Mouse (Mus musculus) liver, postnatal 0 days (tissue): ENCODE measurements around the gene Mks1. TPM values are rescaled to one million over a fixed set of nuclear protein-coding genes. Genes with fewer than 3 reads are reported as not detected.

Experiments
- ATAC-seq: fragments of 200-750 bp; cut with Nextera tagmentation; 2 replicates; pipeline ENCODE4 v1.8.0; 2017; ENCODE audit warnings: mild to moderate bottlenecking, moderate library complexity
- DNase-seq: peaks from one replicate; pipeline ENCODE4 v3.0.0-alpha.2; 2016
- H3K27ac ChIP-seq: fragments of 300-500 bp; sonication (generic); 2 replicates; pipeline ENCODE4 v1.5.1; 2014; ENCODE audit warnings: antibody characterized with exemption, moderate library complexity, mild to moderate bottlenecking, low read depth
- H3K27me3 ChIP-seq: fragments of 300-500 bp; sonication (generic); 2 replicates; pipeline ENCODE4 v1.6.1; 2014; ENCODE audit warnings: low read length, control low read depth, mixed read lengths; ENCODE audit not compliant: insufficient read depth
- H3K36me3 ChIP-seq: fragments of 300-500 bp; sonication (generic); replicated peaks from 2 replicates; pipeline ENCODE4 v1.6.1; 2014; ENCODE audit warnings: mild to moderate bottlenecking, control low read depth, low read length, moderate library complexity, mixed read lengths; ENCODE audit not compliant: insufficient read depth
- H3K4me1 ChIP-seq: fragments of 300-500 bp; sonication (generic); 2 replicates; pipeline ENCODE4 v1.6.1; 2014; ENCODE audit warnings: antibody characterized with exemption, mild to moderate bottlenecking, control low read depth; ENCODE audit not compliant: insufficient read depth
- H3K4me2 ChIP-seq: fragments of 300-500 bp; sonication (generic); 2 replicates; pipeline ENCODE4 v1.6.1; 2014; ENCODE audit warnings: low read depth, mild to moderate bottlenecking, low read length, moderate library complexity, mixed read lengths
- H3K4me3 ChIP-seq: fragments of 300-500 bp; sonication (generic); 2 replicates; pipeline ENCODE4 v1.5.1; 2014; ENCODE audit warnings: low read depth, low read length
- H3K9ac ChIP-seq: fragments of 300-500 bp; sonication (generic); replicated peaks from 2 replicates; pipeline ENCODE4 v1.6.1; 2014; ENCODE audit warnings: mild to moderate bottlenecking, moderate library complexity
- H3K9me3 ChIP-seq: fragments of 300-500 bp; sonication (generic); 2 replicates; pipeline ENCODE4 v1.6.1; 2016; ENCODE audit warnings: mild to moderate bottlenecking, control low read depth, low read length, mixed read lengths
- CTCF ChIP-seq: sonication (generic); IDR thresholded peaks from 2 replicates; pipeline ENCODE4 v1.5.1; 2016; ENCODE audit warnings: antibody characterized with exemption, low read depth
- EP300 ChIP-seq: IDR thresholded peaks from 2 replicates; pipeline ENCODE4 v1.6.1; 2016; ENCODE audit warnings: antibody characterized with exemption, low read depth, mild to moderate bottlenecking
- WGBS: fragments of 180-500 bp; shearing (Covaris S2); extraction: QIAGEN DNeasy Blood & Tissue Kit; methylation state at CpG from one replicate; pipeline ENCODE4 v1.1.7; 2014; ENCODE audit not compliant: insufficient replicate concordance; 5-methylcytosine and 5-hydroxymethylcytosine counted together
- polyA plus RNA-seq: library from polyadenylated mRNA; unstranded; fragments of >200 nt; fragmentation: Nextera tagmentation; extraction: Ambion mirVana; gene quantifications from 2 replicates; pipeline ENCODE4 v1.2.1, GENCODE M21; 2015

Gene Mks1
- 1.4 and 2.1 TPM in 2 replicates for polyA plus RNA-seq

- Histone ChIP-seq H3K27ac (no peak within 1 kb of the TSS), H3K4me3 (peak within 1 kb of the TSS; percentile 61), H3K4me2 (peak within 1 kb of the TSS; percentile 74), H3K9ac (peak within 1 kb of the TSS; percentile 37; the same call in 1 of the 2 replicates), H3K27me3 (no peaks in the 10 kb centered on the region), H3K9me3 (no peaks in the 10 kb centered on the region), H3K36me3 (no peaks in the 10 kb centered on the region), H3K4me1 (peaks cover 3% of the 10 kb centered on the region)
- TF ChIP-seq CTCF (no peak), EP300 (no peak)
- ATAC-seq, result peak; percentile 95
- WGBS, result 3% methylated on average over 40 of the region's 40 CpGs
- DNase-seq, result peak; percentile 93
Measured at GRCm38 (mm10) chr11:87852690-87853596, at the start of gene Mks1. Mks1 (plus strand) TSS chr11:87853215.

- Histone ChIP-seq H3K36me3 (no peaks in the 10 kb centered on the region), H3K4me3 (no peak overlapping the region), H3K4me1 (0 out of 2 replicates have a peak, but pooled peaks cover 2% of the 10 kb centered on the region), H3K27me3 (no peaks in the 10 kb centered on the region), H3K4me2 (no peak overlapping the region), H3K9me3 (no peaks in the 10 kb centered on the region), H3K9ac (no peak overlapping the region), H3K27ac (no peak overlapping the region)
- DNase-seq, result peak; percentile 37
- 50% methylated on average over 1 of the region's 1 CpGs for WGBS
- no peak for ATAC-seq
- no peak for TF ChIP-seq EP300
- peak; percentile 65 for TF ChIP-seq CTCF
Measured at GRCm38 (mm10) chr11:87805448-87805847, 47.6 kb upstream of the Mks1 start.

- TF ChIP-seq EP300 (no peak), CTCF (no peak)
- no peak for DNase-seq
- Histone ChIP-seq H3K9me3 (no peaks in the 10 kb centered on the region), H3K36me3 (no peaks in the 10 kb centered on the region), H3K9ac (no peak overlapping the region), H3K27me3 (no peaks in the 10 kb centered on the region), H3K4me2 (no peak overlapping the region), H3K27ac (no peak overlapping the region), H3K4me3 (no peak overlapping the region), H3K4me1 (0 out of 2 replicates have a peak, but pooled peaks cover 2% of the 10 kb centered on the region)
- no peak for ATAC-seq
- 71% methylated on average over 6 of the region's 6 CpGs for WGBS
Measured at GRCm38 (mm10) chr11:87807433-87807832, 45.6 kb upstream of the Mks1 start.

- H3K36me3 ChIP-seq, result no peaks in the 10 kb centered on the region
- no peaks in the 10 kb centered on the region for H3K9me3 ChIP-seq
- no peak overlapping the region for H3K4me3 ChIP-seq
- no peak overlapping the region for H3K4me2 ChIP-seq
- ATAC-seq (no peak), DNase-seq (no peak)
- 0 out of 2 replicates have a peak, but pooled peaks cover 2% of the 10 kb centered on the region for H3K4me1 ChIP-seq
- WGBS, result 28% methylated on average over 7 of the region's 7 CpGs
- H3K9ac ChIP-seq, result no peak overlapping the region
- TF ChIP-seq EP300 (no peak), CTCF (no peak)
- H3K27ac ChIP-seq, result no peak overlapping the region
- no peaks in the 10 kb centered on the region for H3K27me3 ChIP-seq
Measured at GRCm38 (mm10) chr11:87808236-87808635, 44.8 kb upstream of the Mks1 start.

GRCm38 (mm10) chr11:87811396-87811795, 41.6 kb upstream of the Mks1 start:
- DNase-seq (no peak), ATAC-seq (no peak)
- H3K36me3 ChIP-seq, result no peaks in the 10 kb centered on the region
- H3K9ac ChIP-seq, result no peak overlapping the region
- 0 out of 2 replicates have a peak, but pooled peaks cover 2% of the 10 kb centered on the region for H3K4me1 ChIP-seq
- no peak for TF ChIP-seq CTCF
- TF ChIP-seq EP300, result no peak
- no peak overlapping the region for H3K4me2 ChIP-seq
- WGBS, result 37% methylated on average over 4 of the region's 4 CpGs
- H3K4me3 ChIP-seq, result no peak overlapping the region
- H3K9me3 ChIP-seq, result no peaks in the 10 kb centered on the region
- H3K27ac ChIP-seq, result no peak overlapping the region
- peaks cover 4% of the 10 kb centered on the region for H3K27me3 ChIP-seq

GRCm38 (mm10) chr11:87814831-87815230, 38.2 kb upstream of the Mks1 start:
- Histone ChIP-seq H3K9me3 (no peaks in the 10 kb centered on the region), H3K36me3 (no peaks in the 10 kb centered on the region), H3K27me3 (peaks cover 9% of the 10 kb centered on the region), H3K4me3 (no peak overlapping the region), H3K4me1 (no peaks in the 10 kb centered on the region), H3K4me2 (no peak overlapping the region), H3K27ac (no peak overlapping the region), H3K9ac (no peak overlapping the region)
- WGBS, result 64% methylated on average over 8 of the region's 8 CpGs
- TF ChIP-seq CTCF (no peak), EP300 (no peak)
- ATAC-seq, result no peak
- no peak for DNase-seq
